Mouse (Mus musculus) right cerebral cortex, postnatal 36 days (tissue): ENCODE measurements at regions not wholly inside any gene's neighbourhood (a gene's known extent, or its start where the extent isn't known, plus 50 kb on each side); places are given as distances from the start of the nearest gene placed in this dataset.

Experiments
- DNase-seq, 2 experiments: peaks; one replicate each; pipeline ENCODE4 v3.0.0; 2022; ENCODE audit warnings: low spot score in 2 of 2, mixed read lengths in 1 of 2

GRCm38 (mm10) chr3:48658386-48658785, 1098.7 kb downstream of the Pcdh18 start:
- no peak for DNase-seq

- no peak for DNase-seq
These were observed 1102.0 kb downstream of the Pcdh18 start for GRCm38 (mm10) chr3:48655084-48655483.

- peak in 1 of 2 experiments; percentile 24 for DNase-seq
These were observed 1125.1 kb downstream of the Pcdh18 start for GRCm38 (mm10) chr3:48631889-48632483.

- DNase-seq = no peak
These were observed 1148.2 kb downstream of the Pcdh18 start for GRCm38 (mm10) chr3:48608933-48609332.

GRCm38 (mm10) chr3:48604840-48605239, 1152.3 kb downstream of the Pcdh18 start:
- DNase-seq = no peak

GRCm38 (mm10) chr3:48587341-48587740, 1169.8 kb downstream of the Pcdh18 start:
- DNase-seq = no peak

- DNase-seq = no peak
These were observed 1171.0 kb downstream of the Pcdh18 start for GRCm38 (mm10) chr3:48586145-48586544.

GRCm38 (mm10) chr3:48584340-48584739, 1172.8 kb downstream of the Pcdh18 start:
- DNase-seq = no peak

GRCm38 (mm10) chr3:48582521-48582920, 1174.6 kb downstream of the Pcdh18 start:
- DNase-seq = no peak

- no peak for DNase-seq
These were observed 1177.2 kb downstream of the Pcdh18 start for GRCm38 (mm10) chr3:48579971-48580370.

- no peak for DNase-seq
These were observed 1177.9 kb downstream of the Pcdh18 start for GRCm38 (mm10) chr3:48579229-48579628.

GRCm38 (mm10) chr3:48546669-48547068, 1210.5 kb downstream of the Pcdh18 start:
- no peak for DNase-seq

- DNase-seq = no peak
These were observed 1242.1 kb downstream of the Pcdh18 start for GRCm38 (mm10) chr3:48515009-48515408.

GRCm38 (mm10) chr3:48503996-48504395, 1253.1 kb downstream of the Pcdh18 start:
- no peak for DNase-seq

- DNase-seq = no peak
These were observed 1292.4 kb downstream of the Pcdh18 start for GRCm38 (mm10) chr3:48464679-48465078.

- no peak for DNase-seq
These were observed 1315.2 kb downstream of the Pcdh18 start for GRCm38 (mm10) chr3:48441938-48442337.

GRCm38 (mm10) chr3:48429406-48430033, 1327.6 kb downstream of the Pcdh18 start:
- no peak for DNase-seq

- DNase-seq = no peak
These were observed 1367.3 kb downstream of the Pcdh18 start for GRCm38 (mm10) chr3:48389862-48390261.
